Mouse (Mus musculus): ENCODE measurements at regions not wholly inside any gene's neighbourhood (a gene's known extent, or its start where the extent isn't known, plus 50 kb on each side); places are given as distances from the start of the nearest gene placed in this dataset.

GRCm38 (mm10) chr2:128412974-128413373, 178.0 kb upstream of the Spdye4c start:
- no peaks in the 10 kb centered on the region for H3K36me3 ChIP-seq (ENCODE audit: control insufficient read depth, insufficient read depth, low read length, poor library complexity, severe bottlenecking)
- no peak overlapping the region for H3K27ac ChIP-seq (ENCODE audit: insufficient read depth, low read depth, low read length, poor library complexity, severe bottlenecking)
- in situ Hi-C loops (cut with MboI; ENCODE audit: low sequenced_read_pairs in 2 of 2, unreplicated experiment in 2 of 2) = loop anchor here in 1 of 2 experiments (25.0 kb wide), 1 partner anchor 526 kb away; no protein-coding TSS in a partner anchor
- no peak overlapping the region for H3K4me3 ChIP-seq (ENCODE audit: insufficient read depth in 1 of 2, low read depth in 1 of 2, low read length in 2 of 2, poor library complexity in 1 of 2, severe bottlenecking in 1 of 2)
- no peaks in the 10 kb centered on the region for H3K9me3 ChIP-seq (ENCODE audit: control insufficient read depth, insufficient read depth, low read depth, low read length)
- TF ChIP-seq HCFC1 (IDR thresholded peaks at IDR 0.05; ENCODE audit: borderline replicate concordance, insufficient read depth, low read length) (no peak), ZC3H11A (IDR thresholded peaks at IDR 0.05; ENCODE audit: borderline replicate concordance, low read depth, low read length) (no peak), MAFK (IDR thresholded peaks at IDR 0.05; ENCODE audit: insufficient read depth, low read depth, low read length) (no peak), ZNF384 (IDR thresholded peaks at IDR 0.05; ENCODE audit: low read depth, low read length) (no peak), CHD2 (IDR thresholded peaks at IDR 0.05; ENCODE audit: low read depth, low read length) (no peak)
- H3K9ac ChIP-seq (ENCODE audit: insufficient read depth, low read depth, low read length, poor library complexity, severe bottlenecking) = no peak overlapping the region
- H3K4me1 ChIP-seq (ENCODE audit: control insufficient read depth in 2 of 2, insufficient read depth in 2 of 2, low read length in 2 of 2, poor library complexity in 1 of 2) = peaks cover 0 to 7% of the 10 kb centered on the region in 2 experiments; a peak in 1 of 4 replicates
- DNase-seq (ENCODE audit: low read depth, low spot score) = no peak

GRCm38 (mm10) chr2:128414588-128415240, 176.3 kb upstream of the Spdye4c start:
- no peak for DNase-seq (ENCODE audit: low read depth, low spot score)
- TF ChIP-seq ZC3H11A (IDR thresholded peaks at IDR 0.05; ENCODE audit: borderline replicate concordance, low read depth, low read length) (no peak), MAFK (IDR thresholded peaks at IDR 0.05; ENCODE audit: insufficient read depth, low read depth, low read length) (no peak), HCFC1 (IDR thresholded peaks at IDR 0.05; ENCODE audit: borderline replicate concordance, insufficient read depth, low read length) (no peak), CHD2 (IDR thresholded peaks at IDR 0.05; ENCODE audit: low read depth, low read length) (no peak), ZNF384 (IDR thresholded peaks at IDR 0.05; ENCODE audit: low read depth, low read length) (no peak)
- no peak overlapping the region for H3K9ac ChIP-seq (ENCODE audit: insufficient read depth, low read depth, low read length, poor library complexity, severe bottlenecking)
- in situ Hi-C loops (cut with MboI; ENCODE audit: low sequenced_read_pairs in 2 of 2, unreplicated experiment in 2 of 2) = loop anchor here in 1 of 2 experiments (25.0 kb wide), 1 partner anchor 527 kb away; no protein-coding TSS in a partner anchor
- no peaks in the 10 kb centered on the region for H3K36me3 ChIP-seq (ENCODE audit: control insufficient read depth, insufficient read depth, low read length, poor library complexity, severe bottlenecking)
- no peak overlapping the region for H3K27ac ChIP-seq (ENCODE audit: insufficient read depth, low read depth, low read length, poor library complexity, severe bottlenecking)
- H3K9me3 ChIP-seq (ENCODE audit: control insufficient read depth, insufficient read depth, low read depth, low read length) = no peaks in the 10 kb centered on the region
- peaks cover 0 to 8% of the 10 kb centered on the region in 2 experiments; a peak in 1 of 4 replicates for H3K4me1 ChIP-seq (ENCODE audit: control insufficient read depth in 2 of 2, insufficient read depth in 2 of 2, low read length in 2 of 2, poor library complexity in 1 of 2)
- no peak overlapping the region for H3K4me3 ChIP-seq (ENCODE audit: insufficient read depth in 1 of 2, low read depth in 1 of 2, low read length in 2 of 2, poor library complexity in 1 of 2, severe bottlenecking in 1 of 2)

GRCm38 (mm10) chr2:128416416-128416815, 174.6 kb upstream of the Spdye4c start:
- Histone ChIP-seq H3K9me3 (ENCODE audit: control insufficient read depth, insufficient read depth, low read depth, low read length) (no peaks in the 10 kb centered on the region), H3K27ac (ENCODE audit: insufficient read depth, low read depth, low read length, poor library complexity, severe bottlenecking) (no peak overlapping the region), H3K36me3 (ENCODE audit: control insufficient read depth, insufficient read depth, low read length, poor library complexity, severe bottlenecking) (no peaks in the 10 kb centered on the region), H3K4me3 (ENCODE audit: insufficient read depth in 1 of 2, low read depth in 1 of 2, low read length in 2 of 2, poor library complexity in 1 of 2, severe bottlenecking in 1 of 2) (no peak overlapping the region), H3K4me1 (ENCODE audit: control insufficient read depth in 2 of 2, insufficient read depth in 2 of 2, low read length in 2 of 2, poor library complexity in 1 of 2) (peaks cover 0 to 8% of the 10 kb centered on the region in 2 experiments; a peak in 1 of 4 replicates), H3K9ac (ENCODE audit: insufficient read depth, low read depth, low read length, poor library complexity, severe bottlenecking) (no peak overlapping the region)
- no peak for TF ChIP-seq CHD2 (IDR thresholded peaks at IDR 0.05; ENCODE audit: low read depth, low read length)
- no peak for TF ChIP-seq MAFK (IDR thresholded peaks at IDR 0.05; ENCODE audit: insufficient read depth, low read depth, low read length)
- no peak for TF ChIP-seq HCFC1 (IDR thresholded peaks at IDR 0.05; ENCODE audit: borderline replicate concordance, insufficient read depth, low read length)
- no peak for TF ChIP-seq ZNF384 (IDR thresholded peaks at IDR 0.05; ENCODE audit: low read depth, low read length)
- TF ChIP-seq ZC3H11A (IDR thresholded peaks at IDR 0.05; ENCODE audit: borderline replicate concordance, low read depth, low read length) = no peak
- in situ Hi-C loops (cut with MboI; ENCODE audit: low sequenced_read_pairs in 2 of 2, unreplicated experiment in 2 of 2) = loop anchor here in 1 of 2 experiments (25.0 kb wide), 1 partner anchor 529 kb away; no protein-coding TSS in a partner anchor
- DNase-seq (ENCODE audit: low read depth, low spot score) = no peak

- H3K4me3 ChIP-seq (ENCODE audit: insufficient read depth in 1 of 2, low read depth in 1 of 2, low read length in 2 of 2, poor library complexity in 1 of 2, severe bottlenecking in 1 of 2) = no peak overlapping the region
- no peak for DNase-seq (ENCODE audit: low read depth, low spot score)
- H3K4me1 ChIP-seq (ENCODE audit: control insufficient read depth in 2 of 2, insufficient read depth in 2 of 2, low read length in 2 of 2, poor library complexity in 1 of 2) = peaks cover 0 to 2% of the 10 kb centered on the region in 2 experiments; a peak in 1 of 4 replicates
- H3K9ac ChIP-seq (ENCODE audit: insufficient read depth, low read depth, low read length, poor library complexity, severe bottlenecking) = no peak overlapping the region
- TF ChIP-seq MAFK (IDR thresholded peaks at IDR 0.05; ENCODE audit: insufficient read depth, low read depth, low read length) = no peak
- no peak for TF ChIP-seq HCFC1 (IDR thresholded peaks at IDR 0.05; ENCODE audit: borderline replicate concordance, insufficient read depth, low read length)
- no peak for TF ChIP-seq CHD2 (IDR thresholded peaks at IDR 0.05; ENCODE audit: low read depth, low read length)
- TF ChIP-seq ZC3H11A (IDR thresholded peaks at IDR 0.05; ENCODE audit: borderline replicate concordance, low read depth, low read length) = no peak
- TF ChIP-seq ZNF384 (IDR thresholded peaks at IDR 0.05; ENCODE audit: low read depth, low read length) = no peak
- H3K9me3 ChIP-seq (ENCODE audit: control insufficient read depth, insufficient read depth, low read depth, low read length) = no peaks in the 10 kb centered on the region
- in situ Hi-C loops (cut with MboI; ENCODE audit: low sequenced_read_pairs in 2 of 2, unreplicated experiment in 2 of 2) = loop anchor here in 1 of 2 experiments (25.0 kb wide), 1 partner anchor 532 kb away; no protein-coding TSS in a partner anchor
- no peaks in the 10 kb centered on the region for H3K36me3 ChIP-seq (ENCODE audit: control insufficient read depth, insufficient read depth, low read length, poor library complexity, severe bottlenecking)
- H3K27ac ChIP-seq (ENCODE audit: insufficient read depth, low read depth, low read length, poor library complexity, severe bottlenecking) = no peak overlapping the region
These were observed 172.0 kb upstream of the Spdye4c start for GRCm38 (mm10) chr2:128418960-128419359.
